Comparison of ENCODE assay signal across 9 mouse cellular contexts in genomic region chr8:94152513-94153300, GRCm38 (mm10). TPM values are rescaled to one million over a fixed set of nuclear protein-coding genes. Genes with fewer than 3 reads are reported as not detected.
DNase-seq lines count a peak whose midpoint lies in the region; ATAC-seq and TF ChIP-seq lines count a peak whose summit lies in the region.
"Had no signal": no experiment of that assay in that cellular context is flagged by ENCODE, and none has a peak within 500 bp of the region (broad histone marks: within the 10 kb centered on the region; RNA-seq: fewer than 3 reads in every experiment).

TSS of gene Mt3 (plus strand) at chr8:94152607.

- 3% methylated on average over 29 of the region's 29 CpGs for WGBS in hindbrain, postnatal 0 days
- WGBS in midbrain, embryonic 16.5 days = 2% methylated on average over 29 of the region's 29 CpGs

- intact Hi-C loops in gastrocnemius, adult 2 months (cut with DNase I) = loop anchor here (2.0 kb wide), 1 partner anchor 54 kb away; the partner anchor contains the start of gene Bbs2
- intact Hi-C loops in left cerebral cortex, postnatal 25 days (cut with DNase I) = loop anchor here (2.0 kb wide), 2 partner anchors 32 to 54 kb away; partner anchors contain the start of gene Bbs2

- H3K27ac ChIP-seq in gastrocnemius, adult 2 months = 0 out of 2 replicates have a peak within 1 kb of the TSS, but pooled peaks have one; percentile 35
- peak within 1 kb of the TSS; percentile 83 for H3K27ac ChIP-seq in hindbrain, postnatal 0 days
- H3K27ac ChIP-seq in midbrain, embryonic 16.5 days (ENCODE audit: low read length) = peak within 1 kb of the TSS; percentile 75

- H3K27me3 ChIP-seq in hindbrain, postnatal 0 days (ENCODE audit: insufficient read depth, low read length) = no peaks in the 10 kb centered on the region
- H3K27me3 ChIP-seq in midbrain, embryonic 16.5 days (ENCODE audit: control insufficient read depth, insufficient read depth, low read depth, low read length) = no peaks in the 10 kb centered on the region

- H3K9ac ChIP-seq in hindbrain, postnatal 0 days (replicated peaks; ENCODE audit: low read length) = peak within 1 kb of the TSS; percentile 61
- peak within 1 kb of the TSS; percentile 72 for H3K9ac ChIP-seq in midbrain, embryonic 16.5 days (ENCODE audit: low read depth, low read length)

- peak; percentile 56 for TF ChIP-seq CTCF in gastrocnemius, adult 2 months (IDR thresholded peaks at IDR 0.05)
- TF ChIP-seq CTCF in hindbrain, postnatal 0 days (IDR thresholded peaks at IDR 0.05; ENCODE audit: low read depth) = peak; percentile 58

- H3K9me3 ChIP-seq in hindbrain, postnatal 0 days (ENCODE audit: low read length) = no peaks in the 10 kb centered on the region
- H3K9me3 ChIP-seq in midbrain, embryonic 16.5 days (replicated peaks; ENCODE audit: control insufficient read depth, low read length, poor library complexity, severe bottlenecking) = no peaks in the 10 kb centered on the region

- H3K4me2 ChIP-seq in hindbrain, postnatal 0 days (ENCODE audit: low read depth, low read length) = peak within 1 kb of the TSS; percentile 74
- peak within 1 kb of the TSS; percentile 79 for H3K4me2 ChIP-seq in midbrain, embryonic 16.5 days (ENCODE audit: low read length)

- H3K4me3 ChIP-seq in gastrocnemius, adult 2 months = peak within 1 kb of the TSS; percentile 63
- H3K4me3 ChIP-seq in hindbrain, postnatal 0 days (ENCODE audit: low read length) = peak within 1 kb of the TSS; percentile 54
- peak within 1 kb of the TSS; percentile 57 for H3K4me3 ChIP-seq in midbrain, embryonic 16.5 days (ENCODE audit: low read depth, low read length)

- no peaks in the 10 kb centered on the region for H3K36me3 ChIP-seq in hindbrain, postnatal 0 days (ENCODE audit: insufficient read depth, low read length)
- H3K36me3 ChIP-seq in midbrain, embryonic 16.5 days (ENCODE audit: control insufficient read depth, insufficient read depth, low read length) = no peaks in the 10 kb centered on the region

- peak; percentile 93 for DNase-seq in heart, adult 11 months
- DNase-seq in heart, adult 8-10 months (ENCODE audit: low spot score) = no peak
- peak; percentile 85 for DNase-seq in gastrocnemius, adult 2 months
- peak; percentile 92 for DNase-seq in hindbrain, postnatal 0 days (ENCODE audit: low spot score)
- peak; percentile 88 to 89 for DNase-seq in left cerebral cortex, postnatal 25 days (ENCODE audit: low spot score in 2 of 2)
- peak; percentile 78 for DNase-seq in testis, postnatal 10 days (ENCODE audit: low spot score)

- peak; percentile 90 for ATAC-seq in common myeloid progenitor, adult 5-6 weeks (replicated peaks; ENCODE audit: low read depth, poor library complexity, severe bottlenecking)
- peak; percentile 86 for ATAC-seq in hindbrain, postnatal 0 days
- peak; percentile 86 for ATAC-seq in midbrain, embryonic 16.5 days

- peaks cover 11% of the 10 kb centered on the region for H3K4me1 ChIP-seq in hindbrain, postnatal 0 days (ENCODE audit: insufficient read depth, low read length)
- H3K4me1 ChIP-seq in midbrain, embryonic 16.5 days (ENCODE audit: control insufficient read depth, insufficient read depth, low read length) = peaks cover 17% of the 10 kb centered on the region

RNA-seq across cellular contexts. Expression of gene Mt3, which starts in this region (rescaled TPM):
- 1 to 10 TPM; 2.3 to 5.4 (median 4.3) TPM for total RNA-seq in heart, adult 8-10 months (2022)
- not detected in 2 replicates for total RNA-seq in common myeloid progenitor, adult 5-6 weeks (2017)
- total RNA-seq in gastrocnemius, adult 2 months (2021) = 1 to 10 TPM; 1.6 to 2.7 TPM
- 631 and 889 TPM in 2 replicates for total RNA-seq in hindbrain, postnatal 0 days (2014; rRNA removed)
- polyA plus RNA-seq in hindbrain, postnatal 0 days (2015; fragmentation: Nextera tagmentation; extraction: Ambion mirVana) = 445 and 458 TPM in 2 replicates
- total RNA-seq in left cerebral cortex, postnatal 25 days (2021) = 100 to 1,000 TPM; 827 to 906 TPM
- 141 and 227 TPM in 2 replicates for polyA plus RNA-seq in midbrain, embryonic 16.5 days (2015; fragmentation: Nextera tagmentation; extraction: Ambion mirVana)
- polyA plus RNA-seq: C2C12 had no signal

Comparison
In these comparisons a context has a peak if more than half of its experiments do, and no peak if none do; other contexts are left out.
1. RNA of gene Mt3 (total RNA-seq): 827 to 906 TPM in left cerebral cortex, postnatal 25 days and 631 to 889 TPM in hindbrain, postnatal 0 days; 2.3 to 5.4 TPM in heart, adult 8-10 months, 1.6 to 2.7 TPM in gastrocnemius, adult 2 months and not detected in common myeloid progenitor, adult 5-6 weeks; every median in the first group is over 10 times any median in the second.
2. Peak in ATAC-seq in common myeloid progenitor, adult 5-6 weeks; RNA of the gene not detected or under 1 TPM.
3. Peak in every context shown above with its lines, with median percentiles within 50 percentile points of each other: ATAC-seq, H3K27ac ChIP-seq and H3K4me3 ChIP-seq.